Mouse (Mus musculus) midbrain, embryonic 12.5 days (tissue): ENCODE measurements around the gene Epha1. TPM values are rescaled to one million over a fixed set of nuclear protein-coding genes. Genes with fewer than 3 reads are reported as not detected.
A peak's percentile ranks its signal among the peaks of the same experiment; 100 is the strongest.

Source experiments
- ATAC-seq: fragments of 200-750 bp; cut with Nextera tagmentation; 2 replicates; pipeline ENCODE4 v1.8.0; 2017; ENCODE audit warnings: low read depth, moderate TSS enrichment, moderate library complexity; ENCODE audit not compliant: low FRiP score
- H3K27ac ChIP-seq: fragments of 300-500 bp; sonication (generic); replicated peaks from 2 replicates; pipeline ENCODE4 v1.5.1; 2016; ENCODE audit warnings: mild to moderate bottlenecking
- H3K27me3 ChIP-seq: fragments of 300-500 bp; sonication (generic); 2 replicates; pipeline ENCODE4 v1.6.1; 2016; ENCODE audit warnings: mild to moderate bottlenecking
- H3K36me3 ChIP-seq: fragments of 300-500 bp; sonication (generic); 2 replicates; pipeline ENCODE4 v1.6.1; 2016
- H3K4me1 ChIP-seq: fragments of 300-500 bp; sonication (generic); 2 replicates; pipeline ENCODE4 v1.6.1; 2016
- H3K4me2 ChIP-seq: fragments of 300-500 bp; sonication (generic); replicated peaks from 2 replicates; pipeline ENCODE4 v1.6.1; 2016; ENCODE audit warnings: mild to moderate bottlenecking, moderate library complexity
- H3K4me3 ChIP-seq: fragments of 300-500 bp; sonication (generic); 2 replicates; pipeline ENCODE4 v1.5.1; 2016; ENCODE audit warnings: mild to moderate bottlenecking
- H3K9ac ChIP-seq: fragments of 300-500 bp; sonication (generic); replicated peaks from 2 replicates; pipeline ENCODE4 v1.6.1; 2016; ENCODE audit warnings: mild to moderate bottlenecking, moderate library complexity
- H3K9me3 ChIP-seq: fragments of 300-500 bp; sonication (generic); 2 replicates; pipeline ENCODE4 v1.6.1; 2016; ENCODE audit warnings: mild to moderate bottlenecking
- WGBS: fragments of 180-500 bp; shearing (Covaris S2); methylation state at CpG from one replicate; pipeline ENCODE4 v1.1.7; 2016; 5-methylcytosine and 5-hydroxymethylcytosine counted together
- polyA plus RNA-seq: library from polyadenylated mRNA; unstranded; fragments of >200 nt; fragmentation: Nextera tagmentation; extraction: Ambion mirVana; gene quantifications from 2 replicates; pipeline ENCODE4 v1.2.1, GENCODE M21; 2016

The Epha1 gene
- polyA plus RNA-seq, 1 experiment from 2014 or later: 1.3 TPM

- H3K27me3 ChIP-seq: peaks cover 5% of the 10 kb centered on the region; the same call in 1 of the 2 replicates
- no peak overlapping the region for H3K4me2 ChIP-seq
- H3K9ac ChIP-seq: no peak overlapping the region
- ATAC-seq: no peak
- H3K4me1 ChIP-seq: peaks cover 5% of the 10 kb centered on the region; the same call in 1 of the 2 replicates
- no peak overlapping the region for H3K27ac ChIP-seq
- H3K9me3 ChIP-seq: no peaks in the 10 kb centered on the region
- 82% methylated on average over 3 of the region's 3 CpGs for WGBS
- no peaks in the 10 kb centered on the region for H3K36me3 ChIP-seq
- H3K4me3 ChIP-seq: no peak overlapping the region
These were observed 44.3 kb downstream of the Epha1 start for GRCm38 (mm10) chr6:42328757-42329156.

- Histone ChIP-seq H3K36me3 (no peaks in the 10 kb centered on the region), H3K4me1 (peaks cover 15% of the 10 kb centered on the region), H3K9ac (no peak overlapping the region), H3K9me3 (no peaks in the 10 kb centered on the region), H3K4me3 (no peak overlapping the region), H3K27ac (no peak overlapping the region), H3K4me2 (no peak overlapping the region), H3K27me3 (peaks cover 17% of the 10 kb centered on the region)
- WGBS: 83% methylated on average over 3 of the region's 3 CpGs
- no peak for ATAC-seq
These were observed 46.6 kb downstream of the Epha1 start for GRCm38 (mm10) chr6:42326509-42326908.

DNA sequence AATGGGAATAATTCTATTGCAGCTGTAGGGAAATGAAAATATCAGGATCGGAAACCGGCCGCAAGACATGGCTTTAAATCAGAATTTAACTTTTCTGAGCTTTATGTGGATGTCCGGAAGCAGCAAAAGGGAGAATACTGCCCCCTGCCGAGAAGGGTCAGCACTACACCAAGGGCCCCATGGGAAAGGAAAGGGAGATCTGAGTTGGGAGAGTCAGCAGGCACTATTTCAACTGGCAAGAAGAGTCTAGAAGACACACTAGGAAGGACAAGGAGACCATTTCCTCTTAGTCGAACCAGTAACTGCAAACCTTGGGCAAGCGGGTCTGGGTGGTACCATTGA lies 47.8 kb downstream of the Epha1 start:
- peak overlapping the region; percentile 90 for H3K27ac ChIP-seq
- ATAC-seq: no peak

GRCm38 (mm10) chr6:42324482-42325267 lies 48.4 kb downstream of the Epha1 start, which contains the start of gene Fam131b:
TSS of gene Fam131b (minus strand) at chr6:42324643.
- Histone ChIP-seq H3K4me2 (peak within 1 kb of the TSS; percentile 92), H3K27me3 (peaks cover 25% of the 10 kb centered on the region), H3K36me3 (no peaks in the 10 kb centered on the region; the same call in 1 of the 2 replicates), H3K9ac (peak within 1 kb of the TSS; percentile 83), H3K4me1 (peaks cover 15% of the 10 kb centered on the region), H3K9me3 (no peaks in the 10 kb centered on the region), H3K4me3 (peak within 1 kb of the TSS; percentile 71), H3K27ac (peak within 1 kb of the TSS; percentile 90)
- ATAC-seq: peak; percentile 92
- under 1% methylated on average over 57 of the region's 68 CpGs for WGBS

More for the DNA sequence above, 47.8 kb downstream of the Epha1 start:
- no peaks in the 10 kb centered on the region; the same call in 1 of the 2 replicates for H3K36me3 ChIP-seq
- peaks cover 15% of the 10 kb centered on the region for H3K4me1 ChIP-seq
- 1% methylated on average over 7 of the region's 7 CpGs for WGBS
- peak overlapping the region; percentile 83 for H3K9ac ChIP-seq
- H3K4me2 ChIP-seq: peak overlapping the region; percentile 92
- H3K4me3 ChIP-seq: peak overlapping the region; percentile 71
- no peaks in the 10 kb centered on the region for H3K9me3 ChIP-seq
- H3K27me3 ChIP-seq: peaks cover 25% of the 10 kb centered on the region

DNA sequence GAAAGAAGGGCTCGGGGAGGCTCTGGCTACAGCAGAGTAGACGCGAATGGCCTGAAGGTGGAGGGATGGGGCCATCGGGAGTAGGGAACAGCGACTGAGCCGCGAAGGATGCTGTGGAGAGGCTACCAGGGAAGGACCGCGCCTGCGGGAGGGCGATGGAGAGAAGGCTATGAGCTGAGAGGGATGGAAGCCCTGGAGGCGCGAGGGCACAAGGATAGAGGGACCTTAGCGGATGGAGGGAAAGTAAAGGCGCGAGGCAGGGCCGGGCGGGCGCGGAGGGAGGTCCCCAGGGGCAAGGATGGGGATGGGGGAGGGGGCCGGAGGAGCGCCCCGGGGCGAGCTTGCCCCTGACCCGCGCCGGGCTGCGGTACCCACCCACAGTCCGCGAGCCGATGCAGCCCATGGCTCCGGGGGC lies 49.0 kb downstream of the Epha1 start:
- H3K9ac ChIP-seq: peak overlapping the region; percentile 83
- WGBS: under 1% methylated on average over 20 of the region's 32 CpGs
- H3K9me3 ChIP-seq: no peaks in the 10 kb centered on the region
- peaks cover 25% of the 10 kb centered on the region for H3K27me3 ChIP-seq
- H3K4me2 ChIP-seq: peak overlapping the region; percentile 92
- ATAC-seq: peak; percentile 80
- peak overlapping the region; percentile 90 for H3K27ac ChIP-seq
- no peaks in the 10 kb centered on the region; the same call in 1 of the 2 replicates for H3K36me3 ChIP-seq
- peaks cover 15% of the 10 kb centered on the region for H3K4me1 ChIP-seq
- peak overlapping the region; percentile 71 for H3K4me3 ChIP-seq

DNA sequence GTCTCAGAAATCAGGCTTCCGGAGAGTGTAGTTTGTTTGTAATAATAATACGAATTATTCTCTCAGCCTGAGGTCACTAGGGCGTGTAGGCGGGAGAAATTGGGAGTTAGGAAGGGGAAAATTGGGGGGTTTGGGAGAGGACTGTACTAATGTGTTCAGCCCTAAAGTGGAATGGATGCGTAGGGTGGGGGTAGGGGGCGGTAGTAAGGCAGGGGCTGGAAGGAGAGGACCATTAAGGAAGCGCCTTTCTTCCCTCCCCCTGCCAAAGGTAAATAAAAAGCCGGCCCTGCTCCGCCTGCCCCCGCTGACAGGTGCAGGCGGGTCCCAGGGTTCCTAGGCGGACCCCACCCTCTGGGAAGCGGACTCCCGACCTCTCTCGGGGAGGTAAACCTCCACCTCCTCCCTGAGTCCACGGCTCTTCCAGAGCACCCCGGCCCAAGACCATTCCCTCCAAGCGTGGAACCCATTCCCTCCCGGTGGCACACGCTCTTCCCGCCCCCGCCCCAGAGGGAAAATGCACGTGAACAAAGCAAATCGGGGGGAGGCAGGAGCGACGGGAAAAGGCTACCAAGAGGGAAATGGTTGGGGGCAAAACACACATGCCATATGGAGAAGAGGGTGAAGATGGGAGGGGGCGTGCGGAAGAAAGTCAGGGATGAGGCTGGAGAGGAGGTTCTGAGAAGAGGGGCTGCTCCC lies 49.5 kb downstream of the Epha1 start:
- Histone ChIP-seq H3K27me3 (peaks cover 25% of the 10 kb centered on the region), H3K27ac (peak overlapping the region; percentile 90), H3K4me1 (peaks cover 15% of the 10 kb centered on the region), H3K4me3 (peak overlapping the region; percentile 71), H3K4me2 (peak overlapping the region; percentile 92), H3K9ac (peak overlapping the region; percentile 83), H3K36me3 (peaks cover 4% of the 10 kb centered on the region), H3K9me3 (no peaks in the 10 kb centered on the region)
- ATAC-seq: peak; percentile 34
- WGBS: under 1% methylated on average over 28 of the region's 28 CpGs

- WGBS: 84% methylated on average over 4 of the region's 4 CpGs
- ATAC-seq: no peak
- H3K36me3 ChIP-seq: peaks cover 45% of the 10 kb centered on the region
These were observed 54.8 kb downstream of the Epha1 start for GRCm38 (mm10) chr6:42318293-42318692.

DNA sequence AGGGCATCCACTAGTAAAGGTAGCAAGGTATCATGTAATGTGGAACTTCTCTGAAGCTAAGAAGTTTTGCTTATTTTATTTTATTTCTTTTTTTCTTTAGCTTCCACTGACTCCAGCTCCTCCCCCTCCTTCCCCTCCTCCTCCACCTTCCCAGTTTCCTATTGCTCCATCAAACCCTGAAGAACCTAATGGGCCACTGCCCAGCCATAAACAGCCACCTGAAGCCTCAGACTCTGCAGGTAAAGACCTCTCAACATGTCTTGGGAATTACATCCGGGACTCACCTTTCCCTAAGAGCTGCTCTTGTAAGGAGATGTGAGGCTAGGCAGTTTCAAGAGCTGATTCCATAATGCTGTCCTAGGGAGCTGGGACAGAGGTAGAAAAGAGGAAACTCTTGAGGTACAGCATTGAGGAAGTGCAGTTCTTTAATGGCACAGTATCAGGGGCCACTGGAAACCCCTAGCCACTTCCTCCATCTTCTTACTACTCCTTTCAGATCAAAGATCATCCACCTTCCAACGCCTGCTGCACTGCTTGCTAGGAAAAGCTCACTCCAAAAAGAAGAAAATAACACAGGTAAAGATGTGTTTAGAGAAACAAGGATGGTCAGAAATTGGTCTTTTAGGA lies 62.5 kb downstream of the Epha1 start:
- no peak overlapping the region for H3K27ac ChIP-seq
- peaks cover 69% of the 10 kb centered on the region for H3K36me3 ChIP-seq
- H3K9me3 ChIP-seq: no peaks in the 10 kb centered on the region
- no peak for ATAC-seq
- H3K4me1 ChIP-seq: no peaks in the 10 kb centered on the region
- no peak overlapping the region for H3K4me3 ChIP-seq
- no peaks in the 10 kb centered on the region for H3K27me3 ChIP-seq
- WGBS: 93% methylated on average over 2 of the region's 2 CpGs
- no peak overlapping the region for H3K9ac ChIP-seq
- no peak overlapping the region for H3K4me2 ChIP-seq

More at GRCm38 (mm10) chr6:42318293-42318692, 54.8 kb downstream of the Epha1 start:
- Histone ChIP-seq H3K9me3 (no peaks in the 10 kb centered on the region), H3K4me3 (no peak overlapping the region), H3K27ac (no peak overlapping the region), H3K4me1 (peaks cover 6% of the 10 kb centered on the region), H3K9ac (no peak overlapping the region), H3K4me2 (no peak overlapping the region), H3K27me3 (peaks cover 17% of the 10 kb centered on the region)

- Histone ChIP-seq H3K4me2 (no peak overlapping the region), H3K27me3 (no peaks in the 10 kb centered on the region), H3K4me3 (no peak overlapping the region), H3K27ac (no peak overlapping the region), H3K9me3 (no peaks in the 10 kb centered on the region), H3K36me3 (peaks cover 69% of the 10 kb centered on the region), H3K9ac (no peak overlapping the region), H3K4me1 (no peaks in the 10 kb centered on the region)
- 54% methylated on average over 8 of the region's 8 CpGs for WGBS
- ATAC-seq: 0 out of 2 replicates have a peak, but pooled peaks have one; percentile 38
These were observed 63.2 kb downstream of the Epha1 start for GRCm38 (mm10) chr6:42309816-42310378.
